Mouse (Mus musculus): Measurements from ENCODE around the gene Kdm2b. TPM values are rescaled to one million over a fixed set of nuclear protein-coding genes. Genes with fewer than 3 reads are reported as not detected.
"Not testable (repeated sequence)": the region's sequence is repeated elsewhere in the genome, so short reads cannot be mapped to it uniquely, and the experiment has no call there.

The Kdm2b gene
- total RNA-seq, 2 experiments from 2014 or later = 10.6 to 14.2 TPM

- not testable (repeated sequence) for DNase-seq
Measured at GRCm38 (mm10) chr5:122974701-122975100, 14.9 kb downstream of the Kdm2b start.

GRCm38 (mm10) chr5:122972116-122972515 lies 17.5 kb downstream of the Kdm2b start:
- no peak for DNase-seq

GRCm38 (mm10) chr5:122971438-122971837 lies 18.2 kb downstream of the Kdm2b start:
- DNase-seq = no peak

GRCm38 (mm10) chr5:122970056-122970455 lies 19.6 kb downstream of the Kdm2b start:
- no peak for DNase-seq

GRCm38 (mm10) chr5:122968322-122968721 lies 21.3 kb downstream of the Kdm2b start:
- peak; percentile 75 to 88 for DNase-seq

- DNase-seq = peak in 1 of 2 experiments; percentile 29
Measured at GRCm38 (mm10) chr5:122965427-122965826, 24.2 kb downstream of the Kdm2b start.

GRCm38 (mm10) chr5:122964853-122965252 lies 24.8 kb downstream of the Kdm2b start:
- no peak for DNase-seq

- DNase-seq = no peak
Measured at GRCm38 (mm10) chr5:122961905-122962304, 27.7 kb downstream of the Kdm2b start.

- DNase-seq = no peak
Measured at GRCm38 (mm10) chr5:122959391-122959790, 30.2 kb downstream of the Kdm2b start.

- no peak for DNase-seq
Measured at GRCm38 (mm10) chr5:122956059-122956458, 33.6 kb downstream of the Kdm2b start.

GRCm38 (mm10) chr5:122951913-122952641 lies 37.5 kb downstream of the Kdm2b start:
- peak in 1 of 2 experiments; percentile 25 for DNase-seq

GRCm38 (mm10) chr5:122951056-122951912 lies 38.3 kb downstream of the Kdm2b start:
- peak; percentile 78 to 79 for DNase-seq

- no peak for DNase-seq
Measured at GRCm38 (mm10) chr5:122950329-122950953, 39.2 kb downstream of the Kdm2b start.

- no peak for DNase-seq
Measured at GRCm38 (mm10) chr5:122949101-122949500, 40.5 kb downstream of the Kdm2b start.

- no peak for DNase-seq
Measured at GRCm38 (mm10) chr5:122947534-122947933, 42.1 kb downstream of the Kdm2b start.

- peak in 1 of 2 experiments; percentile 30 for DNase-seq
Measured at GRCm38 (mm10) chr5:122938676-122939075, 50.9 kb downstream of the Kdm2b start.

GRCm38 (mm10) chr5:122937958-122938540 lies 51.6 kb downstream of the Kdm2b start:
- DNase-seq = peak; percentile 36 to 65

GRCm38 (mm10) chr5:122937031-122937430 lies 52.6 kb downstream of the Kdm2b start:
- DNase-seq = no peak

- DNase-seq = no peak
Measured at GRCm38 (mm10) chr5:122935810-122936209, 53.8 kb downstream of the Kdm2b start.

- DNase-seq = no peak
Measured at GRCm38 (mm10) chr5:122930991-122931390, 58.6 kb downstream of the Kdm2b start.

GRCm38 (mm10) chr5:122928293-122928692 lies 61.3 kb downstream of the Kdm2b start:
- DNase-seq = no peak

GRCm38 (mm10) chr5:122927703-122928102 lies 61.9 kb downstream of the Kdm2b start:
- no peak for DNase-seq
